Mouse (Mus musculus) small intestine, adult 2 months (tissue): ENCODE results near the gene Doc2g.

Experiments used
- CTCF ChIP-seq: fragments of 200-500 bp; IDR thresholded peaks from 2 replicates; pipeline ENCODE4 v1.5.1; 2012; ENCODE audit warnings: low read depth, mild to moderate bottlenecking, control low read depth, inconsistent platforms, low read length, moderate library complexity, mixed read lengths; ENCODE audit not compliant: insufficient replicate concordance, insufficient read length; ENCODE audit errors: extremely low read depth
- POLR2A ChIP-seq: fragments of 200-500 bp; IDR thresholded peaks from 2 replicates; pipeline ENCODE4 v1.6.1; 2012; ENCODE audit warnings: low read depth, mild to moderate bottlenecking, control low read depth, inconsistent platforms, low read length, moderate library complexity

GRCm38 (mm10) chr19:4054613-4055012 is 51.5 kb downstream of the Doc2g start:
- TF ChIP-seq CTCF (no peak), POLR2A (no peak)
